ENCODE assay signal across 10 mouse cellular contexts in genomic region chr7:19410766-19411344, GRCm38 (mm10). TPM values are rescaled to one million over a fixed set of nuclear protein-coding genes. Genes with fewer than 3 reads are reported as not detected.
DNase-seq lines count a peak whose midpoint lies in the region; ATAC-seq and TF ChIP-seq lines count a peak whose summit lies in the region.
"Had no signal": no experiment of that assay in that cellular context is flagged by ENCODE, and none has a peak within 500 bp of the region (broad histone marks: within the 10 kb centered on the region; RNA-seq: fewer than 3 reads in every experiment).

No protein-coding gene starts in this region.

- peak; percentile 82 for DNase-seq in adrenal gland, postnatal 25 days
- no peak for DNase-seq in heart, embryonic 10.5 days (ENCODE audit: low spot score)
- DNase-seq in skeletal muscle tissue, adult 2 months (ENCODE audit: low read depth, low spot score): peak; percentile 99
- no peak for DNase-seq in layer of hippocampus, postnatal 10 days (ENCODE audit: low spot score in 2 of 2)
- DNase-seq in liver, postnatal 0 days: no peak
- no peak for DNase-seq in forebrain, embryonic 10.5 days (ENCODE audit: extremely low spot score, low spot score)

- H3K27me3 ChIP-seq in kidney, embryonic 15.5 days: 0 out of 2 replicates have a peak, but pooled peaks cover 10% of the 10 kb centered on the region
- H3K27me3 ChIP-seq in kidney, embryonic 16.5 days (ENCODE audit: insufficient read depth, low read length): no peaks in the 10 kb centered on the region
- H3K27me3 ChIP-seq in heart, embryonic 10.5 days (ENCODE audit: insufficient read depth, poor library complexity, severe bottlenecking): peaks cover 20% of the 10 kb centered on the region; the same call in 1 of the 2 replicates
- H3K27me3 ChIP-seq in liver, postnatal 0 days (ENCODE audit: insufficient read depth, low read length): peaks cover 10% of the 10 kb centered on the region
- H3K27me3 ChIP-seq in forebrain, embryonic 10.5 days (ENCODE audit: poor library complexity, severe bottlenecking): peaks cover 25% of the 10 kb centered on the region

- WGBS in kidney, embryonic 15.5 days: 75% methylated on average over 11 of the region's 11 CpGs
- 71% methylated on average over 11 of the region's 11 CpGs for WGBS in kidney, embryonic 16.5 days
- 78% methylated on average over 11 of the region's 11 CpGs for WGBS in heart, embryonic 10.5 days
- 69% methylated on average over 11 of the region's 11 CpGs for whole genome bisulfite sequencing in liver, postnatal 0 days (ENCODE audit: insufficient replicate concordance)
- WGBS in forebrain, embryonic 10.5 days: 87% methylated on average over 11 of the region's 11 CpGs

- H3K27ac ChIP-seq in kidney, embryonic 15.5 days: no peak overlapping the region
- H3K27ac ChIP-seq in kidney, embryonic 16.5 days (ENCODE audit: low read length): no peak overlapping the region
- peak overlapping the region; percentile 87 for H3K27ac ChIP-seq in heart, embryonic 10.5 days
- no peak overlapping the region for H3K27ac ChIP-seq in liver, postnatal 0 days (ENCODE audit: low read depth)
- H3K27ac ChIP-seq in forebrain, embryonic 10.5 days: no peak overlapping the region
- H3K27ac ChIP-seq: kidney, postnatal 0 days; macrophage had no signal

- TF ChIP-seq EP300 in liver, postnatal 0 days (IDR thresholded peaks at IDR 0.05; ENCODE audit: low read depth): no peak

- no peaks in the 10 kb centered on the region for H3K36me3 ChIP-seq in kidney, embryonic 15.5 days
- no peaks in the 10 kb centered on the region for H3K36me3 ChIP-seq in kidney, embryonic 16.5 days (ENCODE audit: insufficient read depth, low read length)
- no peaks in the 10 kb centered on the region for H3K36me3 ChIP-seq in heart, embryonic 10.5 days
- no peaks in the 10 kb centered on the region for H3K36me3 ChIP-seq in liver, postnatal 0 days (replicated peaks; ENCODE audit: insufficient read depth, low read length)
- H3K36me3 ChIP-seq in forebrain, embryonic 10.5 days (replicated peaks): no peaks in the 10 kb centered on the region

- 0 out of 2 replicates have a peak, but pooled peaks have one; percentile 19 for ATAC-seq in kidney, embryonic 15.5 days (replicated peaks; ENCODE audit: low FRiP score)
- ATAC-seq in kidney, embryonic 16.5 days (ENCODE audit: low FRiP score, low TSS enrichment): no peak
- no peak for ATAC-seq in liver, postnatal 0 days

- H3K9me3 ChIP-seq in kidney, embryonic 15.5 days (replicated peaks): no peaks in the 10 kb centered on the region
- H3K9me3 ChIP-seq in kidney, embryonic 16.5 days (ENCODE audit: low read length): 0 out of 2 replicates have a peak, but pooled peaks cover 6% of the 10 kb centered on the region
- H3K9me3 ChIP-seq in heart, embryonic 10.5 days: no peaks in the 10 kb centered on the region; the same call in 1 of the 2 replicates
- 0 out of 2 replicates have a peak, but pooled peaks cover 3% of the 10 kb centered on the region for H3K9me3 ChIP-seq in liver, postnatal 0 days (ENCODE audit: low read length)
- H3K9me3 ChIP-seq in forebrain, embryonic 10.5 days: peaks cover 9% of the 10 kb centered on the region; the same call in 1 of the 2 replicates

- peaks cover 11% of the 10 kb centered on the region; the same call in 1 of the 2 replicates for H3K4me1 ChIP-seq in kidney, embryonic 15.5 days
- H3K4me1 ChIP-seq in kidney, embryonic 16.5 days (ENCODE audit: insufficient read depth, low read length): peaks cover 4% of the 10 kb centered on the region; the same call in 1 of the 2 replicates
- H3K4me1 ChIP-seq in heart, embryonic 10.5 days: peaks cover 31% of the 10 kb centered on the region
- H3K4me1 ChIP-seq in liver, postnatal 0 days (ENCODE audit: insufficient read depth): no peaks in the 10 kb centered on the region
- H3K4me1 ChIP-seq in forebrain, embryonic 10.5 days: no peaks in the 10 kb centered on the region

- no peak overlapping the region for H3K4me3 ChIP-seq in kidney, embryonic 15.5 days (replicated peaks)
- H3K4me3 ChIP-seq in kidney, embryonic 16.5 days (ENCODE audit: low read length): no peak overlapping the region
- no peak overlapping the region for H3K4me3 ChIP-seq in heart, embryonic 10.5 days
- no peak overlapping the region for H3K4me3 ChIP-seq in liver, postnatal 0 days (ENCODE audit: low read depth, low read length)
- H3K4me3 ChIP-seq in forebrain, embryonic 10.5 days: no peak overlapping the region

- no peak for TF ChIP-seq CTCF in liver, postnatal 0 days (IDR thresholded peaks at IDR 0.05; ENCODE audit: low read depth)

- no peak overlapping the region for H3K9ac ChIP-seq in kidney, embryonic 15.5 days
- H3K9ac ChIP-seq in kidney, embryonic 16.5 days (replicated peaks; ENCODE audit: low read length): no peak overlapping the region
- no peak overlapping the region for H3K9ac ChIP-seq in liver, postnatal 0 days (replicated peaks)

- no peak overlapping the region for H3K4me2 ChIP-seq in kidney, embryonic 15.5 days
- no peak overlapping the region for H3K4me2 ChIP-seq in kidney, embryonic 16.5 days (replicated peaks; ENCODE audit: low read depth, low read length)
- no peak overlapping the region for H3K4me2 ChIP-seq in liver, postnatal 0 days (ENCODE audit: low read depth, low read length)

RNA-seq across cellular contexts. Expression of gene Ckm, which starts 6.3 kb away (rescaled TPM):
- polyA plus RNA-seq in kidney, embryonic 15.5 days (2015; fragmentation: Nextera tagmentation; extraction: Ambion mirVana): 22.6 and 58.1 TPM in 2 replicates
- polyA plus RNA-seq in kidney, embryonic 16.5 days (2015; fragmentation: Nextera tagmentation; extraction: Ambion mirVana): 18.6 and 28.2 TPM in 2 replicates
- total RNA-seq in adrenal gland, postnatal 25 days (2021): 1.1 TPM in 1 of 2 replicates, not detected in the other
- polyA plus RNA-seq in heart, embryonic 10.5 days (2016; fragmentation: Nextera tagmentation; extraction: Ambion mirVana): 3.6 and 9.8 TPM in 2 replicates
- under 1 TPM in 1 of 2 experiments, not detected in 1; 0.27 TPM for total RNA-seq in layer of hippocampus, postnatal 10 days (2021)
- 5.3 and 94.1 TPM in 2 replicates for polyA plus RNA-seq in liver, postnatal 0 days (2015; fragmentation: Nextera tagmentation; extraction: Ambion mirVana)
- polyA plus RNA-seq in forebrain, embryonic 10.5 days (2016; fragmentation: Nextera tagmentation; extraction: Ambion mirVana): not detected in 2 replicates
- polyA plus RNA-seq: macrophage had no signal

RNA-seq across cellular contexts. Expression of gene Klc3, which starts 7.0 kb away (rescaled TPM):
- polyA plus RNA-seq in kidney, embryonic 15.5 days (2015; fragmentation: Nextera tagmentation; extraction: Ambion mirVana): 5.1 and 6.3 TPM in 2 replicates
- polyA plus RNA-seq in kidney, embryonic 16.5 days (2015; fragmentation: Nextera tagmentation; extraction: Ambion mirVana): 7.0 and 8.5 TPM in 2 replicates
- total RNA-seq in adrenal gland, postnatal 25 days (2021): 1.9 and 2.9 TPM in 2 replicates
- 4.4 and 5.8 TPM in 2 replicates for polyA plus RNA-seq in heart, embryonic 10.5 days (2016; fragmentation: Nextera tagmentation; extraction: Ambion mirVana)
- 1 to 10 TPM; 1.7 to 1.8 TPM for total RNA-seq in layer of hippocampus, postnatal 10 days (2021)
- 0.12 and 0.32 TPM in 2 replicates for polyA plus RNA-seq in liver, postnatal 0 days (2015; fragmentation: Nextera tagmentation; extraction: Ambion mirVana)
- polyA plus RNA-seq in forebrain, embryonic 10.5 days (2016; fragmentation: Nextera tagmentation; extraction: Ambion mirVana): 3.6 and 4.8 TPM in 2 replicates
- polyA plus RNA-seq: macrophage had no signal

RNA-seq across cellular contexts. Expression of gene Ercc2, which starts 29.0 kb away (rescaled TPM):
- 16.0 and 19.5 TPM in 2 replicates for polyA plus RNA-seq in kidney, embryonic 15.5 days (2015; fragmentation: Nextera tagmentation; extraction: Ambion mirVana)
- polyA plus RNA-seq in kidney, embryonic 16.5 days (2015; fragmentation: Nextera tagmentation; extraction: Ambion mirVana): 16.7 and 19.0 TPM in 2 replicates
- total RNA-seq in adrenal gland, postnatal 25 days (2021): 34.8 and 42.9 TPM in 2 replicates
- polyA plus RNA-seq in heart, embryonic 10.5 days (2016; fragmentation: Nextera tagmentation; extraction: Ambion mirVana): 19.2 and 19.3 TPM in 2 replicates
- 10 to 100 TPM; 33.8 to 33.9 TPM for total RNA-seq in layer of hippocampus, postnatal 10 days (2021)
- polyA plus RNA-seq in liver, postnatal 0 days (2015; fragmentation: Nextera tagmentation; extraction: Ambion mirVana): 3.8 and 4.6 TPM in 2 replicates
- 26.9 and 28.7 TPM in 2 replicates for polyA plus RNA-seq in forebrain, embryonic 10.5 days (2016; fragmentation: Nextera tagmentation; extraction: Ambion mirVana)

RNA-seq across cellular contexts. Expression of gene Mark4, which starts 47.8 kb away (rescaled TPM):
- polyA plus RNA-seq in kidney, embryonic 15.5 days (2015; fragmentation: Nextera tagmentation; extraction: Ambion mirVana): 6.6 and 9.4 TPM in 2 replicates
- polyA plus RNA-seq in kidney, embryonic 16.5 days (2015; fragmentation: Nextera tagmentation; extraction: Ambion mirVana): 6.8 and 6.9 TPM in 2 replicates
- total RNA-seq in adrenal gland, postnatal 25 days (2021): 56.0 and 69.2 TPM in 2 replicates
- 7.0 and 8.9 TPM in 2 replicates for polyA plus RNA-seq in heart, embryonic 10.5 days (2016; fragmentation: Nextera tagmentation; extraction: Ambion mirVana)
- 100 to 1,000 TPM; 115 to 132 TPM for total RNA-seq in layer of hippocampus, postnatal 10 days (2021)
- 1.8 and 2.0 TPM in 2 replicates for polyA plus RNA-seq in liver, postnatal 0 days (2015; fragmentation: Nextera tagmentation; extraction: Ambion mirVana)
- polyA plus RNA-seq in forebrain, embryonic 10.5 days (2016; fragmentation: Nextera tagmentation; extraction: Ambion mirVana): 5.7 and 6.5 TPM in 2 replicates

RNA-seq across cellular contexts. Expression of gene Ppp1r13l, which starts 51.3 kb away (rescaled TPM):
- polyA plus RNA-seq in kidney, embryonic 15.5 days (2015; fragmentation: Nextera tagmentation; extraction: Ambion mirVana): 5.5 and 5.8 TPM in 2 replicates
- 3.3 and 4.0 TPM in 2 replicates for polyA plus RNA-seq in kidney, embryonic 16.5 days (2015; fragmentation: Nextera tagmentation; extraction: Ambion mirVana)
- total RNA-seq in adrenal gland, postnatal 25 days (2021): 6.7 and 9.3 TPM in 2 replicates
- 12.0 and 16.2 TPM in 2 replicates for polyA plus RNA-seq in heart, embryonic 10.5 days (2016; fragmentation: Nextera tagmentation; extraction: Ambion mirVana)
- 1 to 10 TPM; 3.4 to 4.5 TPM for total RNA-seq in layer of hippocampus, postnatal 10 days (2021)
- polyA plus RNA-seq in liver, postnatal 0 days (2015; fragmentation: Nextera tagmentation; extraction: Ambion mirVana): 0.47 and 0.69 TPM in 2 replicates
- polyA plus RNA-seq in forebrain, embryonic 10.5 days (2016; fragmentation: Nextera tagmentation; extraction: Ambion mirVana): 5.4 and 6.3 TPM in 2 replicates

Comparison
In these comparisons a context has a peak if more than half of its experiments do, and no peak if none do; other contexts are left out.
1. DNase-seq: peak in adrenal gland, postnatal 25 days (single experiment) and skeletal muscle tissue, adult 2 months (single experiment); none in heart, embryonic 10.5 days (single experiment), layer of hippocampus, postnatal 10 days (0 of 2), liver, postnatal 0 days (single experiment) and forebrain, embryonic 10.5 days (single experiment).